Mouse (Mus musculus) adipocyte (in vitro differentiated cells): ENCODE results near the gene Coro2a.
"Not testable (repeated sequence)": the region's sequence is repeated elsewhere in the genome, so short reads cannot be mapped to it uniquely, and the experiment has no call there.

Experiments
- DNase-seq: peaks from one replicate; pipeline ENCODE4 v3.0.0-alpha.2; 2016; ENCODE audit warnings: low spot score

Gene Coro2a

DNA sequence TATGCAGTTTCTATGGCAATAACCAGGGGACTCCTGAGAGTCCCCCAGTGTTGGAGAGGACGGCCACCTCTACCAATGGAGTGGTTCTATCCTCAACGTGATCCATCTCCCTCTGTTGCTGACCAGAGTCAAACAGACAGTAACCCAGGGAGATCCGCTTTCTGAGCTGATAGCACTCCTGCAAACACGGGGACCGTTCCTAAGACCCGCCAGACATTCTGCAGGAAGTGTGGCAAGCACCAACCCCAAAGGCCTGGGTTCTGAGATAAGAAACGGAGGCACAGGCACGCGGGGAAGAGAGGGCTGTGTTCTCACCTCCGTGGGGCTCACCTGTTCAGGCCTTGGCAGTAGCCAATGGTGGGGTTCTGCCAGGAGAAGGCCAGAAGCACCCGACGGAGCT lies 11.6 kb upstream of the Coro2a start:
- no peak for DNase-seq

DNA sequence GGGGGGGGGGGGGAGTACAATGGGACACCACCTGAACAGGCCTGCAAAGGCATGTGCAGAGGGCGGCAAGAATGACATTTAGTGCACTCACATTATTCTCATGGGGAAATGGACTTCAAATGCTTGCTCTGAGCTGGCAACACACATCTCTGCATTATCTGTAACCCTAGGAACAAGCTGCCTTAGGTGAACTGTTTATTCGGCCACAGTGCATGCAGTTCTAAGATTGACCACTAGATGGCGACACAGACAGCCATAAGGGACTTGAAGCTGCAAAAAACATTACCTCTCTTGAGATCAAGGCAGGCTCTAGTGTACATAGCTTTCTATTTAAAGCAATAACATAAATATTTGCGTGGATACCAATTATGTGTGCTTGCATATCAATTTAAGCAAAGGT lies 9.2 kb upstream of the Coro2a start:
- DNase-seq, result peak; percentile 90

DNA sequence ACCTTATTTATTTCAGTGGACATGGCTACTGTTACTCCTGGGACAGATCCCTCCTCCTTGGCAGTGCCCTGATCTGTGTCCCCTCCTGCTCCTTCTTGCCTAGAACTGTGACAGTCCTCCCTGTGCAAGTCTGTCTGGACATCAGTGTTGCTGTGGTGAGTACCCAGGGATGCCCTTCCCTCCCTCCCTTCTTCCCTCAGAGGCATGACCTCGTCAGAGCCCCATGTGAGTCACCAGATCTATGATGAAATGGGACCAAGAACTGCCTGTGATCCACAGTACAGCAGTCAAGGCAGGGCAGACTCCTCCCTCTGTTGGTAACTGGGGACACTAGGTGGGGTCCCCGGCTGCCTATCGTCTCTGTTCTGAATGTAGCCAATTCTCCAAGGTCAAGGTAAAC lies 5.6 kb upstream of the Coro2a start:
- peak; percentile 41 for DNase-seq

DNA sequence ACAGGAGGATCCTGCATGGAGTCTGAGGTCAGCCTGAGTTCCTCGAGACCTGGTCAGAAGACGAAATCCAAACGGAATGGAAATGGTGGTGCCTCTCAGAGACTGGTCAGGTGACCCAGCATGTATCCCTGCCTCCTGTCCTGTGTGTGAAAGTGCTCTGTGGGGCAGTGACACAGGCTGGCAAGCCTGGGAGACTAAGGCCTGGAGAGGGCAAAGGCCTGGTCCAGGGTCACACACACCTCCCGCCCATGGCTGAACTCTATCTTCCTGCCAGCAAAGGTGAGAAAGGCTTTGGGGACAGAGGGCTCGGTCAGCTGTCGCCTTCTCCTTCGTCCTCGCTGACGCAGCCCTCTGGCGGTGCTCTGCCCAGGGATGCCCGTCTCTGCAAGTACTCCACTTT lies 3.4 kb upstream of the Coro2a start:
- no peak for DNase-seq

DNA sequence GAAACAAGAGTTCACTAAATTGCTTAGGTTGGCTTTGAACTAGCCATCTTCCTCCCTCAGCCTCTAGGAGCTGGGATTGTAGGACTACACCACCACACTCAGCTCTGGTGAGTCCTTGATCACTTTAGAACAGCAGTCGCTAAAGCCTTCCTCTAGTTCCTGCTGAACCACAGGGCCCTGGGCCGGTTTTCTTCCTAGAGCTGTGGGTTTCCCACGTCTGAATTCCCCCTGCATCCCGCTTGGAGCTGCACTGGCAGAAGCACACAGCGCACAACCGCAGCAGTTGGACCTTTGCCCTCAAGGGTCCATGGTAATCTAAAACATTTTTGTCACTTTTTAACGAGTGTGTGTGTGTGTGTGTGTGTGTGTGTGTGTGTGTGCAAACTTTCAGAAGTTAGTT lies 702 bp upstream of the Coro2a start:
- DNase-seq, result no peak

DNA sequence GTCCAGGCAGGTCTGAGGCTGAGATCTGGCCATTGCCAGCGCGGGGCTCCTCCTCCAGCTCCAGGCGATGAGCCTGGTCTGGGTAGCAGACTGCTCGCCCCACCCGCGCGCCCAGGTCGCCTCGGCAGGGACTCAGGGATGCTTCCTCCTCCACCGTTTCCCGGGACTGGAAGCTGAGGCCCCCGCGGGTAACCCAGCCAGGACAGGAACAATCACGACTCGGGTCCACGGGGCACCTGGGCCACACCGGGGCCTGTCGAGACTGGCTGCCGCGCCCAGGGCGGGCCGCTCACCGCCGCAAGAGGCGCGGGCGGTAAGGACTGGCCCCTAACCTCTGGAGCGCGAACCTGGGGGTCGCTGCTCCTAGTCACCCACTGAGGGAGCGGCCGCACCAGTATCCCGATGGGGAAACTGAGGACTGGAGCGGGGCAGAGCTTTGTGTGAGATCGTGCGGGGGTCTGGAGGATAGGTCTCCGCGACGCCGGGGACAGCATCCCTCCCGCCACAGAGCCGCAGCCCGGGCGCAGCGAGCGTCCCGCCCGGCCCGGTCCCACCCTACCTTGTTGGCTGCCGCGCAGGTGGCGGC lies 651 bp downstream of the Coro2a start:
- DNase-seq, result no peak

DNA sequence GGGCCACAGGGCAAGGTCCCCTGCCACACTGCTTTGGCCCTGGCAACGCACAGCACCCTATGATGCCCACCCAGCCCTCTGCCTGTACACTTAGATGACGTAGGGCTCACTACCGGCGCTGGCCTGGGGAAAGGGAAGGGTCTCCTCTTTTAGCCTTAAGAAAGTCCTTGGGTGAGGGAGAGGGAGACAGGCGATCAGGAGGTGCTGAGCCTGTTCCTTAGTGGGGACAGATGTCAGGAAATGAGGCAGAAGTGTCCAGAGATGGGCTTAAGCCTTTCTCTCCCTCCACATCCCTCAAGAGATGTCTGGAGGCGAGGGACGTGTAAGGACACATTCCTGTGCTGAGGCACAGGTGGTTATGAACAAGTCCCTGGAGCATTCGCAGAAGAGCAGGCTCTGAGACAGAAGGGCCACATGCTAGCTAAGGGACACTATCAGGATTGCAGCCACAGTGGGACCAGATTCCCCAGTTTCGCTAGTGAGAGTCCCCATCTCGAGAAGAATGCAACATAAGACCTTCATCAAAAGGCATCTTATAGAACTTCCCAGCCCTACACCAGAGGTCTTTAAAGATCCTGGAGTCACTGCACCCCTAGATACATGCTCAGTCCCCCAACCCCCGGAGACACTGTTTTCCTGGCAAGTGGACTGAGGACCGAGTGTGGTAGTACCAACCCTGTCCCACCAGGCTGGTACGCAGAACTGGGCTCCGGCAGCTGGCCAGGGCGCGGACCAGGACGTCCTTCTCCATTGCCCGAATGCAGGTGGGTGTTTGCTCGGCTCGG lies 1.3 kb downstream of the Coro2a start:
- DNase-seq, result no peak

DNA sequence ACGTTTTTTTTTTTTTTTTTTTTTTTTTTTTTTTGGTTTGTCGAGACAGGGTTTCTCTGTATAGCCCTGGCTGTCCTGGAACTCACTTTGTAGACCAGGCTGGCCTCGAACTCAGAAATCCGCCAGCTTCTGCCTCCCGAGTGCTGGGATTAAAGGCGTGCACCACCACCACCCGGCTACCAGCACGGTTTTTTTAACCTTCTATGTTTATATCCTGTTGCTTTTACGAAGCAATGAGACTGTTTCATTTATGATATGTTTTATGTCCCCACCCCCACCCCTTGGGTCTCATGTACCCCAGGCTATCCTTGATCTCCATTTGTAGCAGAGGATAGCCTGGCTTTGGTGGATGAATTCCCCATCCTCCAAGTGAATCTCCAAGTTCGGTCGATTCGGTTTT lies 2.4 kb downstream of the Coro2a start:
- DNase-seq, result not testable (repeated sequence)

DNA sequence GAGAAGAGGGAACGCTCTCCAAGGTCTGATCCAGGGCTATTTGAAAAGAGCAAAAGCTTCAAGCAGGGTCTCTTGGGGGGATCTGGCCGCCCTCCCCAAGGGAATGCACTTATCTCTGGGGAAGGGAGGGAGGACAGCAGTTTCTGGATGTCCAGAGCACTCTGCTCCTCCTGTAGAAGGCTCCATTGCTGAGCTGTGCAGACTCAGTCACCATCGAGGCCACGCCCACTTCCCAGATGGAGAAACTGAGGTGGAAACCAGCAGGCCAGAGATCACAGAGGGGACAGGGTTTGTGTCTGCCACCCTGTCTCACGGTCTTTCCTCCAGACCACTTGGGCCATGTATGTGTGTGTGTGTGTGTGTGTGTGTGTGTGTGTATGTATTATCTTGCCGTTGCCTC lies 3.0 kb downstream of the Coro2a start:
- DNase-seq, result no peak

DNA sequence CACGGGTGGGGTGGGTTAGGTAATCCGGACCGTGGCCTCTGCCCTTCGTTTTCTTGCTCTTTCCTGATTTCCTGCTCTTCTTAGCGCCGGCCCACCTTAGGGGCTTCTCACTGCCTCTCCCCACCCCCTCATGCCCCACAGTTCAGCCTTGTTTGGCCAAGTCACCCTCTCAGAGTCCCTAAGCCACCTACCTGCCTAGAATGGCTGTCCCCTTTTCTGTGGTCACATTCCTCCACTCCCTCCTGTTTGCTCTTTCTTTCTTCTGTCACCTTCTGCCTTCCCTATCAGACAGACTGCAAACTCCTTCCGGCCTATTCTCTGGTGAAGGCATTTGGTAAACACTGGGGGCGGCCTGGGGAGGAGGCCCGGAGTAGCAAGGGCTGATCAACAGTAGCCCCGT lies 3.9 kb downstream of the Coro2a start:
- DNase-seq, result no peak

DNA sequence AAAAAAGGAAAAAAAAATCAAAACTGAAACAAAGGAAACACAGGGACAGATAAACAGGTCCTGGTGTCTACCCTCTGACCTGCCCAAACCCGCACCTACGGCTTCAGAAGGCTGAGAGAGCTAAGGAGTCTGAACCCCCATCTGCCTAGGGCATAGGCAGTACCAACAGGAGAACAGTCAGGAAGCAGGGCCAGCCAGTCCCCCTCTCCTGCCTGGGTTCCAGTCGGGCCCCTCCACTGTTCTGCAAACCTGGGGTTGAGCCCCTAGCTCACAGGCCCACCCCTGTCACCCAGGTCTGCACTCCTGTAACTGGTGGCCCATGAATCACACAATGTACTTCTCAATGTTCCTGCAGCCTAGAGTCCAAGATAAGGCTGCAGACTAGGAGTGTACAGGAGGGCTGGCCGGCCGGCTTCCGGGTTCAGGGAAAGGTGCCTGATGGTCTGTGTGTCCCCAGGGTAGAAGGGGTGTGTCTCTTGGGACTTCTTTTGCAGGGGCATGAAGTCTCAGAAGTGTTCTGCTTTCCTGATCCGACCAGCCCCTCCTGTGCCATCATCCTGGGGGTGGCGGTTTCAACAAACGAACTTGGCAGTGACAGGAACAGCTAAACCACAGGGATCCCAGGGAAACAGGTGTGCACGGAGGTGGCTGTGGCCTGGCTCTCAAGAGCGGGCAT lies 4.6 kb downstream of the Coro2a start:
- DNase-seq, result no peak

DNA sequence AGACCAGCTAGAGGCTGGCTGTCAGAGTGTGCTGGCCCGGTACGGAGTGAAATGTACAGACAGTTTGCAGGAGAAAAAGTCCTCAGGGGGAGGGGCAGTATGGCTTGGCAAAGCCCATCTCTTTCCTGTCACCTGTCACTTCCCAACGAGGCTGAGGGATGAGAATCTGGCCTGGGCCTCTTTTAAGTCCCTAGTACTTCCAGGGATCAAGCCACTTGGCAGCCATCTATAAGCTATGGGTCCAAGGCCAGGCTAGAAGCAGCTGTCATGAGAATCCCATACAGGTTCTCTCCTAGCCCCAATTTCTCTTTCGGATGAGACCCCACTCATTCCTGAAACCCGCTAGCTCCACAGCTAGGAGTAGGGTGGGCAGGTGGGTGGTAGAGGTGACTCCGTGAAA lies 5.6 kb downstream of the Coro2a start:
- DNase-seq, result no peak

DNA sequence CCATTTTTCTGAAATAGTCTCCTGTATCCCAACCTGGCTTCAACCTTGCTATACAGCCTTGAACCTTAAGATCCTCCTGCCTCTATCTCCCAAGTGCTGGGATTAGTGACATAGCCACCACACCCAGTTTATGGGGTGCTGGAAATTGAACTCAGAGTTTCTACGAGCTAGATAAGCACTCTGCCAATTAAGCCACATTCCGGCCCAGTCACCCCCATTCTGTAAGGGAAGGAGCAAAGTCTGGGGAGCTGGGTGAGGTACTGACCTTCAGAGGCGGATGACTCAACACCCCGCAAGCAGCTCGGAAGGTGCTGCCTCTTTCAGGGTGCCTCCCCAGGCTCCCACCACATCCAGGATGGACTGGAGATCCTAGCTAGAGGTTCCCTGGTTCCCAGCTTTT lies 7.9 kb downstream of the Coro2a start:
- DNase-seq, result no peak

DNA sequence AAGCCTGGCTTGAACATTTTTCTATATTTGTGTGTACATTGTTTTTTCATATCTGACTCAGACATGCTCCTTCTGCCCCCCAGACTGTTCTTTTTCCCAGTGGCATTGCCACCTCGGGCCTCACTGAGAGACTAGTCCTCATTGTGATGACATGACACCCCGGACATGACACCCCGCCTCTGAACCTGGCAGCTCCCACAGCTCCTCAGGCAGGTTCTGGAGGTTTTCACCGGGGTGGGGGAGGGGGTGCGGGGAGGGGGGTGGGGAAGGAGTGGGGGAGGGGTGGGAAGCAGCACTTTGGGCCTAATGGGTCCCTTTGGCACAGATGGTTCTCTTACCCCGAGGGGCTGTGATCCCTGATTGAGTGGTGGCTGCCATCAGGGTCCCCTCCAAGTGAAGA lies 8.5 kb downstream of the Coro2a start:
- DNase-seq, result no peak

DNA sequence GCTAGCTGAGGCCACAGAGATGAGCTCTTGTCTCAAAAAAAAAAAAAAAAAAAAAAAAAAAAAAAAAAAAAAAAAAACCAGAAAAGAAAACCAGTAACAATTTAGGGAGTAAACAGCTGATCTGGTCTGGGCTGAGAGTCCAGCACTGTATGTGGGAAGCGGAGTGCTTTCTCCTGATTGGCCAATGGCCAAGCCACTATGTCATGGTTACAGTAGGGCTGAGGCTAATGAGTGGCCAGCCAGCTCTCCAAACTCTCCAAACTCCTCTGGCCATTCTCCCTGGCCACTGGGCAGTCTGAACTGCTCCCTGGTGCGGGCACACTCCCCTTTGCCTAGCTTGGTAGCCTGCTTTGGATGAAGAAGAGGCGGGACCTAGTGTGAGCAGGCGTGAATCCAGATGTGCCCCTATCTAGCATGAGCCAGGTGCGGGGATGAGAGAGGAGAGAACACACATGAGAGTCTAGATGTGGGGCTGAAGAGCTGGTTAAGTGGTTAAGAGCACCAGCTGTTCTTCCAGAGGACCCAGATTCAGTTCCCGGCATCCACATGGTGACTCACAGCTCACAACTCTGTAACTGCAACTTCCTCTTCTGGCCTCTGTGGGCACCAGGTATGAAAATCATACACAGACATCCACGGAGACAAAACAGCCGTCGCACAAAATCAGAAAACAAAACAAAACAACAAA lies 10.0 kb downstream of the Coro2a start:
- DNase-seq, result peak; percentile 96

DNA sequence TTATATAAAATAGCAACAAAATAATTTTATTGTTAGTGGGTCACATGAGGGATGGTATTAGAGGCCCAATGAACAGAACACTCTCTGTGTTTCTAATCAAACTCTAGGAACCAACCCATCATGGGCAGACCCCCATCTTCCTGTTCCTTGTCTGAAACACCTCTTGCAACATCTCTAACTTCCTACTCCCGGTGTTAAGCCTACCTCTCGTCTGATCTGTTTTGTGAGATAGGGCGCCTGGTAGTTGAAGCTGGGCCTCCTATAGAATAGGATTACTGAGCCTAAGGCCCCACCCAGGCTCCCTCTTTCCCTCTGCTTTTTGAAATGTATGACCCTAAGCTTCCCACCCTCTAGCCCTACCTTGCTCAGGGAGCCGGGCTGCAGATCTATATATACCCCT lies 11.2 kb downstream of the Coro2a start:
- DNase-seq, result no peak

DNA sequence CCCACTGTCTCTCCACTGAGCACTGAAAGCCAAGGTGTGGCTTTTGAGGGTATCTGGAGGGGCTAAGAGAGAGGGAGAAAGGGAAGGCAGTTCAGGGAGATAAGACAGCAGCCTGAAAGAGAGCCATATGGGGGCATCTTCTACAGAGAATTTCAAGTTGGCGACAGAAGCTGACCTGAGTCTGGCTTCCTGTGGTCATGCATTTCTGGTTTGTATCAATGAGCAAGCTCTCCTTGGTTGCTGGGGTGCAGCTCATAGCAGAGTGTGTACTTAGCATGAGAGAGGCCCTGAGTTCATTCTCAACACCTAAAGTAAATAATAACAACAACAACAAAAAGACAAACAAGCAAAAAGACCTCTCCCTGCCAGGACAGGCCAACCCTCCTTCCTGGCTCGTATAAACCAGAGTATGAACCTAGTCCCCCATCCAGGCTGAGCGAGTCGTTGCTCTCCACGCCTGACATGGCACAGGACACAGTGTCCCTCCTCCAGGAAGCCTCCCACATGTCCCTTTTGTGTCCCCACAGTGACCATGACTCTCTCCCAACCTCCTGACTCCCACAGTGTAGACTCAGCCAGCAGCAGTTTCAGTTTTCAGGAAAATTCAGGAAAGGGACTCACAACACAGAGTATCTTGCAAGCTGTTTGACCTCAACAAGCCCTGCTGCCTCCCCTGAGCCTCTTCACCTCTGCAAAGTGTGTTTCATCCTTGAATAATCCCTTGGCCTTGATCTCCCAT lies 11.9 kb downstream of the Coro2a start:
- no peak for DNase-seq

DNA sequence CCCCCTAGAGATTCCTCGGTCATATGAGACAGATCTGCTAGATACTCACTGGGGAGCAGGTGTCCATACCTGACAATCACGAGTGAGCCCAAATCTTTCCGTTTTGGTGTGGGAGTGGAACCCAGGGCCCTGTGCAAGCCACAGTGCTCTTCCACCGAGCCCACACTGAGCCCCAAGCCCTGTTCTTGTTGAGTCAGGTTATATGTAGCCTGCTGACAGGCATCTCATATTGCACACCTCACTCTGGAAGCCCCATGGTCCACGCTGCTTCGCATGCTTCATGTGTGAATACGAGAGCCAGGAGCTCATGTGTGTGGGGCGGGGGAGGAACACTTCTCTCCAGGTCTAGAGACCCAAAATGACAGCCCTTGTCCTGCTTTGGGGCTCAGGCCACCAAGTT lies 12.9 kb downstream of the Coro2a start:
- no peak for DNase-seq

DNA sequence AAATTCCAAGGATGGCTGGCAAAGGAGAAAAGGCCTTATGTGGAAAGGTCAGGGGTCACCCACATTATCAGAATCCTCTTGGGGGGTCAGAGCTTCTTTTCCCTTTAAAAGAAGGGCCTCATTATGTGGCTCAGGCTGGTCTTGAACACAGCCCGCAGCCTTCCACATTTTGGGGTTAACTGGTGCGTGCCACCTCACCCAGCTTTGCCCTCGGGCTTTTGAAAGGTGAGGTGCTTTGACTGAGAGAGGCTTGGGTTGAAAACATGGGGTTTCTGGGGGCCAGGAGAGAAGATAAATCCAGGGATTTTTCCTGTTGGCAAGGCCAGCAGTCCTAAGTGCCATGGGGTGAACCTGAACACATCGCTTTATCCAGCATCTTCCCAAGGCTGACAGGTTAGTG lies 15.5 kb downstream of the Coro2a start:
- no peak for DNase-seq

DNA sequence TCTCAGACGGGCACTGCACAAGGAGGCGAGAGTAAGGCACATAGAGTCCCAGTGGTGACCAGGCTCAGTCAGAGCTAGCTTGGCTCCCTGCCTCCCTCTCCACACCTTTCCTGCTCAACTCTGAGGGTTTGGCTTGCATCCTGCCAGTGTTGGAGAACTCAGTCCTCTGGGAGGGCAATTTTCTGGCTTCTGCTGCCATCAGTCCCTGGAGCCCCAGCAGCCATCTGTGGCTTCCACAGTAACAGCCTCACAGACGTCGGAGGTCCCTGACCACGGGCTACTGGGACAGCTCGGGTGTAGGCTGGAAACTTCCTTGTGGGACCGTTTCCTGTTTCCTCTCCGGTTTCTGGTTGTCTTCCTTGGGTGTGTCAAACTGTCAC lies 16.2 kb downstream of the Coro2a start:
- DNase-seq, result no peak

DNA sequence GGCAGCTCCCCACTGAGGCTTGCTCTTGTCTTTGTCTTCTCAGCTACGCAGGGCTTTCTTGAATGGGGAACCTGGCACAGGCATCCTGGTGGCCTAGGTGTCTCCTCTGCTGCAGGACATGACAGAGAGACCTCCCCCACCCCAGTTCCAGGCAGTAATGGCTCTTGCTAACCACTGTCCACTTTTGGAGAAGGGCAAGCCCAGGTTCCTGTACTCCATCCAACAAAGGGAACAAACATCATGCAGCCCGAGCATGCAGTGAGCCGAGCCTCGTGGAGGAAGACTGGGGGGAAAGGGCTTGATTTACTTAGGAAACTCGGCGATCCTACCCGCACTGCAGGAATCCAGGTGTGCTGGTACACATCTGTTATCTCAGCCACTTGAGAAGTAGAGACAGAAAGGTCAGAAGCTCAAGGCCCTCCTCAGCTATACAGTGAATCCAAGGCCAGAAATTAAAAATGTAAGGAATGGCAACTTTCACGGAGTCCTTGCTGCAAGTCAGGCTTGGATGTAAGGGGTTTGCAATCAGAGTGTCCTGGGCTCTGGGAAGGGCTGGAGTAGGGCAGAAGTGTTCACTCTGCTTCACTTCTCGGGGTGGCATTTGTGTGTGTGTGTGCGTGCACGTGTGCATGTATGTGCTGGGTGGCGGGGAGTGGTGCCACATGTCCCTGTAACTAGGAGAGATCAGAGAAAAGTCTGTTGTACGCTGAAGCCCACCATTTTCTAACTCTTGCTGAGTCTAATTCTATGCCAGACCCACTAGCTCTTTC lies 16.8 kb downstream of the Coro2a start:
- DNase-seq, result no peak

DNA sequence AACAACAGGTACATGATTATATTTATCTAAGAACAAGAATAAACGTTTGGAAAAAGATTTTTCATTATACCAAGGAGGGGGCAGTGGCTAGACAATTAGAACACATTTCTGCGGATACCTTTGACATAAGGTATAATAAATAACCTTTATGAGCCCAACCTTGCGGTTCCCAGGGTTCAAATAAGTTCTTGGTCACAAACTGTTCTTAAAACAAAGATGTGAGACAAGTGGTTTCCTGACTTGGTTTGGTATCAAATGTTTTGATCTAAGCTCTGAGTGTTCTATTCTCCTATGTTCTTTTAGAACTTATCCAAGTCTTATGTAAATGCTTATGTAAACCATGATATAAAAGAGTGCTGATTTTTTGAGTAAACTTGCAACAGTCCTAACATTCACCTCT lies 17.5 kb downstream of the Coro2a start:
- not testable (repeated sequence) for DNase-seq
